Mouse (Mus musculus) midbrain, embryonic 13.5 days (tissue): ENCODE measurements around the gene Map1s. TPM values are rescaled to one million over a fixed set of nuclear protein-coding genes. Genes with fewer than 3 reads are reported as not detected.
"Not testable (repeated sequence)": the region's sequence is repeated elsewhere in the genome, so short reads cannot be mapped to it uniquely, and the experiment has no call there.

ENCODE experiments used
- ATAC-seq: fragments of 200-750 bp; cut with Nextera tagmentation; 2 replicates; pipeline ENCODE4 v1.8.0; 2017; ENCODE audit warnings: mild to moderate bottlenecking, moderate TSS enrichment, moderate library complexity
- H3K27ac ChIP-seq: fragments of 300-500 bp; sonication (generic); 2 replicates; pipeline ENCODE4 v1.5.1; 2015; ENCODE audit warnings: inconsistent platforms, mild to moderate bottlenecking, moderate library complexity
- H3K27me3 ChIP-seq: fragments of 300-500 bp; sonication (generic); 2 replicates; pipeline ENCODE4 v1.6.1; 2015; ENCODE audit warnings: mild to moderate bottlenecking, inconsistent platforms
- H3K36me3 ChIP-seq: fragments of 300-500 bp; sonication (generic); 2 replicates; pipeline ENCODE4 v1.6.1; 2015; ENCODE audit warnings: mild to moderate bottlenecking, inconsistent platforms
- H3K4me1 ChIP-seq: fragments of 300-500 bp; sonication (generic); replicated peaks from 2 replicates; pipeline ENCODE4 v1.6.1; 2015; ENCODE audit warnings: inconsistent platforms
- H3K4me2 ChIP-seq: fragments of 300-500 bp; sonication (generic); replicated peaks from 2 replicates; pipeline ENCODE4 v1.6.1; 2015; ENCODE audit warnings: moderate library complexity, mild to moderate bottlenecking, inconsistent platforms
- H3K4me3 ChIP-seq: fragments of 300-500 bp; sonication (generic); replicated peaks from 2 replicates; pipeline ENCODE4 v1.5.1; 2015; ENCODE audit warnings: mild to moderate bottlenecking, inconsistent platforms
- H3K9ac ChIP-seq: fragments of 300-500 bp; sonication (generic); replicated peaks from 2 replicates; pipeline ENCODE4 v1.6.1; 2015; ENCODE audit warnings: mild to moderate bottlenecking, inconsistent platforms
- H3K9me3 ChIP-seq: fragments of 300-500 bp; sonication (generic); 2 replicates; pipeline ENCODE4 v1.6.1; 2016; ENCODE audit warnings: mild to moderate bottlenecking, inconsistent platforms
- WGBS: fragments of 180-500 bp; shearing (Covaris S2); methylation state at CpG from one replicate; pipeline ENCODE4 v1.1.7; 2015; 5-methylcytosine and 5-hydroxymethylcytosine counted together
- polyA plus RNA-seq: library from polyadenylated mRNA; unstranded; fragments of >200 nt; fragmentation: Nextera tagmentation; extraction: Ambion mirVana; gene quantifications from 2 replicates; pipeline ENCODE4 v1.2.1, GENCODE M21; 2015

The Map1s gene
- polyA plus RNA-seq, 1 experiment from 2014 or later = 61.0 TPM

DNA sequence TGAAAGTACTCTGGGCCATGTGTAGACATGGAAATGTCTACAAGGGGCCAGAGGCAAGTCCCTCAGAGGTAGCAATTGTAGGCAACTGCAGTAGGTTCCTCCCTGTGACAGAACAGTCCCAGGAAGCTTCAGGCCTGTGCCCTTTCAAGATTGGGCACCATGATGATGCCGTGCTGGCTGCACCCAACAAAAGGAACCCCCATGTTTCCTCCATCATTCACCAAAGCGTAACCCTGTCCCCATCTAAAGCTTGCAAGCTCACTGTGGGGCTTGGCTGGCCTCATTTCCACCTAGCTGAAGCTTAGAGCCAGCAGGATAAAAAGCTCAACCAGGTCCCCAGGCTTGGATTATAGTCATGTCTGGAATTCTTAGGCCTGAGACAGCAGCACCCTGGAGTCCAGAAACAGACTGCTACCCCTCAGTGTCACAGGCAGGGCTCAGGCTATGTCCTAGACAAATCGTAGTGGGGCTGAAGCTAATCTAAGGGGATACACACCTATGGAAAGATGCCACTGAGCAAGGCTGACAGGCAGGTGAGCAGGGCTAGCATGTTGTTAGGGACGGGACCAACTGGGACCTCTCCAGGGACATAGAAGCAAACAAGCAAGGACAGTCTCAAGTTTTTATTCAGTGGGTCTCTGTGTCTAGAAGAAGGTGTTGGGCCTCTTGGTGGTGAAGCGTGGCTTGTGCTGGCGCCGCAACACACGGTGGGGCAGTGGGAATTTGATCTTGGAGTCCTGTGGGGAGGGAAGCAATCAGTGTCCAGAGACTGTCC lies 10.8 kb upstream of the Map1s start:
- Histone ChIP-seq H3K4me3 (no peak overlapping the region), H3K36me3 (peaks cover 35% of the 10 kb centered on the region), H3K9ac (no peak overlapping the region), H3K27ac (no peak overlapping the region), H3K4me2 (no peak overlapping the region), H3K27me3 (peaks cover 52% of the 10 kb centered on the region), H3K9me3 (no peaks in the 10 kb centered on the region), H3K4me1 (peaks cover 33% of the 10 kb centered on the region)
- no peak for ATAC-seq
- 93% methylated on average over 8 of the region's 8 CpGs for WGBS

DNA sequence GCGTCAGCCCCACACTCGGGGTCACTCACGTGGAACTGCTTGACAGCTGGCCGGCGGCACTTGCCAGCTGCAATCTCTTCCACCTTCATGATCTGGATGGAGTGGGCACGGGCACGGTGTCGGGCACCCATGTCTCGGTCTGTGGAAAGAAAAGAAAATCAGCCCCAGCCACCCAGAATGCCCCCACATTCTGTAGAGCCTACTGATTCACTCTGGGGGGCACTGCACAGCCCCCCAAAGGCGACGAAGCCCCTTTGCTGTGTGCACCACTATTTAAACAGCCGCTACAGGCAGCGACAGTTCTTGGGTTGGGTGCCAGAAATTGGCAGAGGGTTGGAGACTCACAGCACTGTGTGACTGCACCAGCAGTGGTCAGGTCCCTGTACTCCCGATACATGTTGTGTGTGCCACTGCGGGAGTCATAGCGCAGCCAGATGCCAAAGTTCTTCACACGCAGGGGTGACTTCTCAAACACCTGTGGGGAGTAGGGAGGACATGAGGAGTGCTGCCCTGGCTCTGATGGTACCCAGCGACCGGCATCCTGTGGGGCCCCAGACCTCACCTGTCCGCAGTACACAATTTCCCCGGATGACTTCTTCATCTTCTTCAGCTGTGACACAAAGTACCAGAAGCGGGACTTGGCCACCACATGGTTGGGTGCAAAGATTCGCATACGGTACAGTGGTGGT lies 10.0 kb upstream of the Map1s start:
- H3K4me2 ChIP-seq = peak overlapping the region; percentile 98
- H3K36me3 ChIP-seq = peaks cover 34% of the 10 kb centered on the region
- peak overlapping the region; percentile 93; the same call in 1 of the 2 replicates for H3K9ac ChIP-seq
- 79% methylated on average over 24 of the region's 24 CpGs for WGBS
- H3K9me3 ChIP-seq, ATAC-seq, H3K27ac ChIP-seq: not testable (repeated sequence)
- peak overlapping the region; percentile 85 for H3K4me3 ChIP-seq
- H3K27me3 ChIP-seq = peaks cover 45% of the 10 kb centered on the region
- H3K4me1 ChIP-seq = peaks cover 33% of the 10 kb centered on the region

DNA sequence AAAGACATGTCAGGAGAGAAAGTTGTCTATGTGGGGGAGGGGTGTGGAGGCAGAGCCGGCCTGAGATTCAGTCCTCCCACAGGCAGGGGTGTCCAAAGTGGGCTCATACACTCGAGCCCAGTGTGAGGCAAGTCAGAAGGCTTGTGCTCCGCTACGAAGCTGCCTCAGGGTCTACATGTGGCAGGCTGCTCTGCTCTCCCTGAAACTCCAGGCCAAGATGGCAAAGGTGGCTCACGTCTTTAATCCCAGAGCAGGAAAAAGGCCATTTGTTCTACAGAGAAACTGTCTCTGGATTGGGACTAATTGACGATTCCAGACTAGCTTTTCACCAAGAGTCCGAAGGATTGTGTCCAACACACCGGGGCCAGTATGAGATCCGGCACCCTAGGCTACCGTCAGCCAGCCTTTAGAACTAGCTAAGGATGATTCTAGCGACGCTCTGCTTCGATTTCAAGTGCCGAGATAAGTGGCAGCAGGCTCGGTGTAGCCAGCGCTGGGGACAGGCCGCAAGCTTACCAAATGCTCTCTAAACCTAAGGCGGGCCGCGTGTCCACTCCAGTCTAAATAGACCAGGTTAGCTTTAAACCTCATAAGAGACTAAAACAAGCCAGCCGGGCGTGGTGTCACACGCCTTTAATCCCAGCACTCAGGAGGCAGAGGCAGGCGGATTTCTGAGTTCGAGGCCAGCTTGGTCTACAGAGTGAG lies 9.3 kb upstream of the Map1s start:
- 4% methylated on average over 25 of the region's 25 CpGs for WGBS
- peak overlapping the region; percentile 93 for H3K9ac ChIP-seq
- H3K4me2 ChIP-seq = peak overlapping the region; percentile 98
- peaks cover 30% of the 10 kb centered on the region for H3K36me3 ChIP-seq
- H3K27me3 ChIP-seq = peaks cover 37% of the 10 kb centered on the region
- peak overlapping the region; percentile 85 for H3K4me3 ChIP-seq
- no peak for ATAC-seq
- peaks cover 33% of the 10 kb centered on the region for H3K4me1 ChIP-seq
- H3K9me3 ChIP-seq = no peaks in the 10 kb centered on the region
- H3K27ac ChIP-seq = peak overlapping the region; percentile 79; the same call in 1 of the 2 replicates

DNA sequence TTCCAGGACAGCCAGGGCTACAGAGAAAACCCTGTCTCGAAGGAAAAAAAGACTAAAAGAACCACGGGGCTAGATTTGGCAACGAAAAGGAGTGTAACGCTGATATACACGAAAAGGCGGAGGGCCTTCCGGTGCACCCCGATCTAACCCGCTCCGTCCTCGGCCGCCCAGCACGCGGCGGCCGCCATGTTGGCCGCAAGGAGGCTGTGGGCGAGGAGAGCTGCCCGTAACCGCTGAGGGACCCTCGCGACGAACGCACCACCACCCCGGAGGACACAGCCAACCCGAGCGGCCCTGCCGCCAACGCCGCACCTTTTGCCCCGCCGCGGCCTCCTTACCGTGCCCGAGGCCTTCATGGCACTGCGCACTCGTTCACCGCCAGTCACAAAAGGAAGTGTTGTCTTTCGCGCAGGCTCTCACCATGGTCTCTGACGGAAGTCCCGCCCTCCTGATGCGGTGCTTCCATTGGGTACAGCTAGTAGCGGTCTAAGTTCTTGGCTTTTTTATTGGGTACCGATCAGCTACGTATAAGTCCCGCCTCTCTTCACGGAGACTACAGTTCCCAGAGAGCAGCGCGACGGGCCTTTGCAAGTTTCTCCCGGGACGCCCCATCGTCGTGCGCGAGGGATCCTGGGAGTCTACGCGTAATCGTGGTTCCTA lies 8.6 kb upstream of the Map1s start, which contains the start of gene Rpl18a:
Gene Rpl18a (minus strand): TSS at position 392 of the 660 bp plus-strand sequence.
- Histone ChIP-seq H3K4me1 (peaks cover 30% of the 10 kb centered on the region), H3K27me3 (peaks cover 34% of the 10 kb centered on the region), H3K4me3 (peak within 1 kb of the TSS; percentile 85), H3K36me3 (peaks cover 30% of the 10 kb centered on the region), H3K9ac (peak within 1 kb of the TSS; percentile 93), H3K4me2 (peak within 1 kb of the TSS; percentile 98), H3K27ac (peak within 1 kb of the TSS; percentile 79), H3K9me3 (no peaks in the 10 kb centered on the region)
- ATAC-seq = peak; percentile 99
- under 1% methylated on average over 60 of the region's 60 CpGs for WGBS

DNA sequence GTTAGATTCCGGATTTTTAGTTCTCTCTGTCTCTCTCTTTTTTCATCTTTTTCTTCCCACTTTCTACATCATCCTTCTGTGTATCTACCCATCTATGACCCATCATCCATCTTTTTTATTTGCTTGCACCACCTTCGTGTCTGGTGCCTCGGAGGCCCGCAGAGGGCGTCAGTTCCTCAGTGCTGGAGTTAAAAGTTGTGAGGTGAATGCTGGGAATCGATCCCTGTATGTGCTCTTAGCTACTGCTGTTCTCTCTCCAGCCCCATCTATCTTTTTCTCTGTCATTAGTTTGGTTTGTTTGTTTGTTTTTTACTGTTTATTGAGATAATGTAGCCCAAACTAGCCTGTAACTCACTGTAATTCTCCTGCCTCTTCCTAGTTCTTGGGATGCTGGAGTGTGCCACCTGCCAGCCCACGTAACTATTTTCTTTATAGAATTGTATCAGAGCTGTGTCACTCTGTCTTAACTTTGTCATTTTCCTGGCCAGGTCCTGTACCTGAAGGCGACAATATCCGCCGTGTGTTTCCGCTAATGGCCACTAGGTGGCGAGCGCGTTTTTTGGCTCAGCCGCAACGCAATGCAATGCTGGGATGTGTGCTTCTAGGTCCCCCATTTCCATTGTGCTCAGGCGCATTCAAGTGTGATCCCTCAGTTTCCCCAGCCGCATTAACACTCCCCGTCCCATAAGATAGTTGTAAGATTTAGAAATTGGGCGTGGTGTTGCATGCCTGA lies 7.9 kb upstream of the Map1s start:
- peak overlapping the region; percentile 68 for H3K4me2 ChIP-seq
- H3K9me3 ChIP-seq = no peaks in the 10 kb centered on the region
- peaks cover 33% of the 10 kb centered on the region for H3K27me3 ChIP-seq
- peak overlapping the region; percentile 85 for H3K4me3 ChIP-seq
- H3K4me1 ChIP-seq = peaks cover 23% of the 10 kb centered on the region
- peak overlapping the region; percentile 67 for H3K27ac ChIP-seq
- H3K9ac ChIP-seq = peak overlapping the region; percentile 70
- peak; percentile 53 for ATAC-seq
- peaks cover 30% of the 10 kb centered on the region for H3K36me3 ChIP-seq
- WGBS = under 1% methylated on average over 20 of the region's 20 CpGs

DNA sequence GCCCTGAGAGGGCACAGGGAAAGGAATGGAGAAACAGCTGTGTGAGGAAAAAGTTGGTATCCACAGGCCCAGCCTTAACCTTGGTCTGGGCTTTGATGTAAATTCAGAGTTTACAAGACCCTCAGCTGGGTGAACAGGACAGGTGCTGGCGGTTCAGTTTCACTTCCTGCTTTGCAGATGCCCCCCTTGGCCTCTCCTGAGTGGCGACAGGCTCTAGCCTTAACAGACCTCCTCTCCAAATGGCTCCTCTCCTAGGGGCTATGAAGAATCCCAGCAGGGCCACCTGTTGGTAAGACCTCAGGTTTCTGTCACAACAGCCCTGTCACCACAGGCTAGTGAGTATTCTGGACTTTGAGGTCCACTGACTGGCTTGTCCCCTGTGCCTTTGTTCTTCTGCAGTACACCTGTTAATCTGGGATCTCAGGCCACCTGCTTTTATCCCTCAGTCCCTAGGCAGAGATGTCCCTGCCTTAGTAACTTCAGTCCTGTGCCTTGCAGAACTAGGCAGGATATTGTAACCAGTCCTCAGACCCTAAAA lies 7.0 kb upstream of the Map1s start:
- H3K27ac ChIP-seq = peak overlapping the region; percentile 67

DNA sequence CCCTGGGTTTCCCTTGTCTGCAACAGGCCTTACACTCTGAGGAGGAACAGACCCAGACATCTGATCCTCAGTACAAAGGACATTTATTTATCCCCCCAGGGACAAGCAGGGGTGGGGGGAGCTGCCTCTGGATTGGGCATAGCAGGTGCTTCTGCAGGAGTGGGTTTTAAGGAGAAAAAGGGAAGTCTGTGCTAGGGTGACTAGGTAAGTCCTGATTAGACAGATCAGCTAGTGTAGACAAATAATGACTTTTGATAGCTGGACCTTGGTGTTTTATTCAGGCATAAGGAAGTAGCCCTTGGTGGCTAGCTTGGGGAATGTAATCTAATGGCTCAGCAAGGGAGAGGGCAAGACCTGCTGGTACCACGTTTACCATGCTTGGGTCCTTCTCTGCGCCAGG lies 6.5 kb upstream of the Map1s start:
- no peak overlapping the region for H3K9ac ChIP-seq
- H3K27me3 ChIP-seq = peaks cover 30% of the 10 kb centered on the region
- no peak overlapping the region for H3K27ac ChIP-seq
- no peak overlapping the region for H3K4me2 ChIP-seq
- H3K4me1 ChIP-seq = peaks cover 22% of the 10 kb centered on the region
- ATAC-seq = no peak
- WGBS = 88% methylated on average over 2 of the region's 2 CpGs
- H3K36me3 ChIP-seq = peaks cover 18% of the 10 kb centered on the region
- H3K9me3 ChIP-seq = no peaks in the 10 kb centered on the region
- H3K4me3 ChIP-seq = no peak overlapping the region

More for the DNA sequence above, 7.0 kb upstream of the Map1s start:
- no peak for ATAC-seq
- WGBS = 63% methylated on average over 2 of the region's 2 CpGs
- H3K4me1 ChIP-seq = peaks cover 22% of the 10 kb centered on the region
- no peaks in the 10 kb centered on the region for H3K9me3 ChIP-seq
- peak overlapping the region; percentile 70 for H3K9ac ChIP-seq
- 0 out of 2 replicates have a peak overlapping the region, but pooled peaks have one; percentile 68 for H3K4me2 ChIP-seq
- H3K27me3 ChIP-seq = peaks cover 31% of the 10 kb centered on the region
- peak overlapping the region; percentile 85; the same call in 1 of the 2 replicates for H3K4me3 ChIP-seq
- H3K36me3 ChIP-seq = peaks cover 23% of the 10 kb centered on the region

DNA sequence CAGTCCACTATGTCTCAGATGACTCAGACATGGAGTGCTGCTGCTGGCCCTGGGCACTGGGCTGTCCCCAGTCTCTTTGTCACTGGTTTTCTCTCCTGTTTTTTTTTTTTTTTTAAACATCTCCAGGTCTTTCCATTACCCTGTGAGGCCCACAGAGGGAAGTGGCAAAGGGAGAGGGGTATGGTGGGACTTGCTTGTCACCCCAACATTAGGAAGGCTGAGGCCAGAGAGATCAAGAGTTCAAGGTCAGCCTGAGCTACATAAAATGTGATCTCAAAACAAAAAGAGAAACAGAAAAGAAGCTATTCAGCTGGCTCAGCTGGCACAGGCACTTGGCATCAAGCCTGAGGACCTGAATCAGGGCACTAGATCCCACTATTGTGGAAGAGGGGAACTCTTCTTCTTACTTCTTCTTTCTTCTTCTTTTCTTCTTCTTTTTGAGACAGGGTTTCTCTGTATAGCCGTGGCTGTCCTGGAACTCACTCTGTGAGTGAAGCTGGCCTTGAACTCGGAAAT lies 4.8 kb upstream of the Map1s start:
- no peak for ATAC-seq
- H3K36me3 ChIP-seq = peaks cover under 1% of the 10 kb centered on the region; the same call in 1 of the 2 replicates
- 77% methylated on average over 2 of the region's 2 CpGs for WGBS
- no peak overlapping the region for H3K4me3 ChIP-seq
- peaks cover 22% of the 10 kb centered on the region for H3K4me1 ChIP-seq
- H3K27me3 ChIP-seq = peaks cover 23% of the 10 kb centered on the region
- no peak overlapping the region for H3K4me2 ChIP-seq
- no peaks in the 10 kb centered on the region for H3K9me3 ChIP-seq
- no peak overlapping the region for H3K9ac ChIP-seq
- H3K27ac ChIP-seq = no peak overlapping the region

DNA sequence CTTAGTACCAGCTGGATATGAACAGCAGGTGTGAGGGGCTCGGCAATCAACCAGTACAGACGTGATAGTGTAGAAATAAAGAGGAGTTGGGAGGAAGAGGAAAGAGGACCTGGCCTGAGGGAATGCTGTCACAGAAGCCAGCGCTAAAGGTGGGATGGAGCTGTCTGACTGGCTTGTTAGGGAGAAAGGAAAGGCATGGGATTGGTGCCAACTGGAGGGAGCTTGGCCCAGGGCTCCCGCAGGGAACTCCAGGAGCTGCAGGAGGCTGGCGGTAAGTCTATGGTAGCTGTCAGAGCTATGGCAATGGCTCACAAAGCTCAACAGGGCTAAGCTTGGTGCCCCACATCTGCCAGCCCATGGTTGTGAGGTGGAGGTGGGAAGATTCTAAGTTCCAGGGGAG lies 3.5 kb upstream of the Map1s start:
- H3K36me3 ChIP-seq = no peaks in the 10 kb centered on the region
- peaks cover 23% of the 10 kb centered on the region for H3K27me3 ChIP-seq
- no peak for ATAC-seq
- WGBS = 35% methylated on average over 5 of the region's 5 CpGs
- H3K9ac ChIP-seq = no peak overlapping the region
- no peaks in the 10 kb centered on the region for H3K9me3 ChIP-seq
- H3K4me1 ChIP-seq = peaks cover 24% of the 10 kb centered on the region
- H3K27ac ChIP-seq = no peak overlapping the region
- H3K4me2 ChIP-seq = no peak overlapping the region
- no peak overlapping the region for H3K4me3 ChIP-seq

DNA sequence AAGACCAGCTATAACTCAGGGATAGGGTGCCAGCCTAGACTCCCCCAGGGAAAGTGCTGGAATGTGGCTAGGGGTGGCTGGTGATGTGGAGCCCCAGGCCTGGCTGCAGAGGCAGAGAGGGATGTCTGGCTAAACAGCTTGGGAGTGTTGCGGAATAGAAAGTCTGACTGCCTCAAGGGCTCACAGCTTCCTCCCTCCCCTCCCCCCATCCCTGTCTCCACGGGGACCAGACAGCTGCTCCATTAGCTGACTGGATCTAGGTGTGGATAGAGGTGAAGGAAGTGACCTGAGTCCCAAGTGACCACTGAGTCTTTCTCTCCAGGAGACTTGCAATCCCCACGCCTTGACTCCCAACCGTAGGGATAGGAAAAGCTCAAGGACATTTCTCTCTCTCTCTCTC lies 2.6 kb upstream of the Map1s start:
- ATAC-seq = no peak
- Histone ChIP-seq H3K4me3 (no peak overlapping the region), H3K27ac (no peak overlapping the region), H3K36me3 (no peaks in the 10 kb centered on the region), H3K27me3 (peaks cover 23% of the 10 kb centered on the region), H3K9ac (no peak overlapping the region), H3K4me1 (peaks cover 27% of the 10 kb centered on the region), H3K9me3 (no peaks in the 10 kb centered on the region), H3K4me2 (no peak overlapping the region)
- 50% methylated on average over 4 of the region's 4 CpGs for WGBS

DNA sequence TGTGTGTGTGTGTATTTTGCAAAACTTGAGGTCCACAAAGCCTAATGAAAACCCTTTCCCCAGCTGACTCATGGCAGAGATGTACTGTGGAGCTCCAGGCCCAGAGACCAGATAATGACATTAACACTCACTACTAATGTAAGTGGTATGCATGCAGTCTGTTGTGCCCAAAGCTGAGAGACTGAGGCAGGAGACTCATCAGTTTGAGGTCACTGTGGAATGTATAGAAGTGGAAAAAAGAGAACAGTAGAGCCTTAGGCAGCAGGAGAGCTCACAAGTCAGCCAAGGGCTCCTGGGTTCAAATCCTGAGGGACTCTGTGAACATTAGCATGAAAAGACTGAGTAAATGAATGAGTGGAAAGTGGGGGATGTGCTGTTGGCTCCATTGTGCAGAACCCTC lies 2.1 kb upstream of the Map1s start:
- Histone ChIP-seq H3K9me3 (no peaks in the 10 kb centered on the region), H3K27me3 (peaks cover 23% of the 10 kb centered on the region), H3K36me3 (no peaks in the 10 kb centered on the region), H3K9ac (no peak overlapping the region; the same call in 1 of the 2 replicates), H3K4me3 (no peak overlapping the region), H3K4me1 (peaks cover 23% of the 10 kb centered on the region), H3K4me2 (no peak overlapping the region), H3K27ac (no peak overlapping the region)
- ATAC-seq = no peak
